Mouse (Mus musculus) skeletal muscle tissue, adult 2 months (tissue): Measurements from ENCODE around the gene Adam15.
A peak's percentile ranks its signal among the peaks of the same experiment; 100 is the strongest.

ENCODE experiments used
- DNase-seq: peaks from one replicate; pipeline ENCODE4 v3.0.0-alpha.2; 2012; ENCODE audit warnings: low read depth, low spot score

The Adam15 gene

DNA sequence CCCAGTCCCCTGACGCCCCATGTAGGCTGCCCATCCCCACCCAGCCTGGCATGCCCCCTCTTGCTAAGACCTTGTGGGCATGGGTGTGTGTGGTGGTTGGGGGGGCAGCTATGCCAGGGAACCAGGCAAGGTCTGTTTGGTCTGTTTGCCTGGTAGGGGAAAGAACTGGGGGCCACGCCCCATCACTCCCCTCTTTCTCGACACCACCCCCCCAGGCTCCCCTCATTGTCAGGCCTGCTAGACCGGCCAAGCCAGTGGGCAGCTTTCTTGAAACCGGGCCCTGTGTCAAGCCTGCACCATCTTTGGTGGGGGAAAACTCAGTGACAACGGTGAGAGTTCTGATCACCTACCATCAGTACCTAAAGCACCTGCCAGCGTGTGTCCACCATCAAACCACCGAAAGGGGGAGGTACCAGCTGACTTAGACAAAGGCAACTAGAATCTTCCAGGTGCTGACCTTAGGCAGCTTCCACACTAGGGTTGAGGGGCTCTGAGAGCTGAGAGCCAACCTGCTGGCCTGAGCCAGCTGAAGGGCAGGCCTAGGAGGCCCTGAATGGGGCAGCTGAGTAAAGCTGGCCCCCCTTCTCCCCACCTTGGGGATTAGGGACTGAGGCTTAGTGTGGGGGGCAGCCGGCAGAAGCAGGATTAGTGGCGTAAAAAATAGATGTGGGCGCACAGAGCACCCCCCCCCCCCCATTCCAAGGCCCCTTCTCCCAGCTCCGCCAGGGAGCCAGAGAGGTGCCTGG is 34.7 kb upstream of the Adam15 start:
- DNase-seq = no peak

DNA sequence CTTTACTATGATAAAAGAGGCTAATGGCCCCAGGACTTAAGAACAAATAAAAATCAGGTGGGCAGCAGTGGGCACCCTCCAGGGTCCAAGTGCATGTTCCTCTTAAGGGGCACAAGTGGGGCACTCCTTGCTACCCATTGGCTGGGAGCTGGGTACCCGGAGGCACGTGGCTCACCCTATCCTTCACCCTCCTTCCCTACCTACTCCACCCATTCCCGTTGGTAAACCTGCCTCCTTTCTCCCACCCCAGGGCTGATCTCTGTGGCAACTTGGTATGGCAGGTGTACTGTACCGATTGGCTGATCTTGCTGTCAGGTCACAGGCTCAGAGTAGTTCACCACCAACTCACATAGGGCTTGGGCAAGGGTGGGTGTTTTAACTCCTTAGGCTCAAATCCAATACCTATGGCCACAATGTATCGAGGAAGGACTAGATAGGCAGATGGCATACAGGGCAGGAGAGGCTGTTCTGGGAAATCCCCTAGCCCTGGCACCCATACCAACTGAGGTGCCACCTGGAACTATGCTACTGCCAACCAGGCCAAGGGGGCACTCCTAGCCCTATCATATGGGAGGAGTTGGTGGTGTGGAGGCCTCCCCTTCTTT is 34.0 kb upstream of the Adam15 start:
- no peak for DNase-seq

DNA sequence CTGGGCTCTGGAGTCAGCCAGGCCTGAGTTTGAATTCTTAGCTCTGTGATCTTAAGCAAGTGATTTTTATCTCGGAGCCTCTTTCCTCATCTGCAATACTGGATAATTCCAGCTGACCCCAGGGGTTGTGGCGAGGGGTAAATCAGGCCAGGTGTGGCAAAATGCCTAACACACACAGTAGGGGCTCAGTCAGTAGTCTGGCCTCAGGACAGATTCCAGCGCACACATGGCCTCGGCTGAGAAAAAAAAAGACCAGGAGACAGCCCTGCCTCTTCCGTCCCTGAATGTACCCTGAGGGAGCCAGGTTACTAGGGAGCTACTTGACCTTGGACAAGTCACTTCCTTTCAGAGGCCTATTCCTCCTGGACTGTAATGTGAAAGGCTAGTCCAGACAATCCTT is 33.2 kb upstream of the Adam15 start:
- DNase-seq = no peak

- DNase-seq = no peak
Observed at GRCm38 (mm10) chr3:89382033-89382882, 32.5 kb upstream of the Adam15 start.

- no peak for DNase-seq
Observed at GRCm38 (mm10) chr3:89381233-89381632, 31.4 kb upstream of the Adam15 start.

- DNase-seq = no peak
Observed at GRCm38 (mm10) chr3:89380711-89381110, 30.9 kb upstream of the Adam15 start.

- DNase-seq = no peak
Observed at GRCm38 (mm10) chr3:89380291-89380690, 30.5 kb upstream of the Adam15 start.

- DNase-seq = no peak
Observed at GRCm38 (mm10) chr3:89379388-89380131, 29.8 kb upstream of the Adam15 start.

- DNase-seq = peak; percentile 79
Observed at GRCm38 (mm10) chr3:89378394-89379067, 28.7 kb upstream of the Adam15 start.

GRCm38 (mm10) chr3:89377831-89378230 is 28.0 kb upstream of the Adam15 start:
- no peak for DNase-seq

GRCm38 (mm10) chr3:89373581-89374231 is 23.9 kb upstream of the Adam15 start:
- DNase-seq = no peak

DNA sequence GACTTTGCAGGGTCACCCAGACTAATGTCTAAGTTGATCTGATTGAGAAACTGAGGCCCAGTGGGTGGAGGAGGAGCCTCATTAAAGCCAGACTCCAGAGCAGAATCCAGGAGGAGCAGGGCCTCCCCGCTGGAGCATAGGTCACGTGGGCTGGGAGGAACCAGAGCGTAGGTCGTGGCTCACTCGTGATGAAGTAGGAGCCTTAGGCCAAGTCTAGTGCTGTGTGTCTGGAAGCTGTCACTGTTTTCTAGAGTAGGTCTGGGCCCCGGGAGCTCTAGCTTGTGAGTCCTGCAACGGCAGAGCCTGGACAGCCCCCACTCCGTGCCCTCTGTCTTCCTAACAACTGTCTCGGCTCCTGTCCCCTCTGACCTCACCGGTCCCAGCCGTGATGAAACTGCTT is 17.5 kb upstream of the Adam15 start:
- no peak for DNase-seq

DNA sequence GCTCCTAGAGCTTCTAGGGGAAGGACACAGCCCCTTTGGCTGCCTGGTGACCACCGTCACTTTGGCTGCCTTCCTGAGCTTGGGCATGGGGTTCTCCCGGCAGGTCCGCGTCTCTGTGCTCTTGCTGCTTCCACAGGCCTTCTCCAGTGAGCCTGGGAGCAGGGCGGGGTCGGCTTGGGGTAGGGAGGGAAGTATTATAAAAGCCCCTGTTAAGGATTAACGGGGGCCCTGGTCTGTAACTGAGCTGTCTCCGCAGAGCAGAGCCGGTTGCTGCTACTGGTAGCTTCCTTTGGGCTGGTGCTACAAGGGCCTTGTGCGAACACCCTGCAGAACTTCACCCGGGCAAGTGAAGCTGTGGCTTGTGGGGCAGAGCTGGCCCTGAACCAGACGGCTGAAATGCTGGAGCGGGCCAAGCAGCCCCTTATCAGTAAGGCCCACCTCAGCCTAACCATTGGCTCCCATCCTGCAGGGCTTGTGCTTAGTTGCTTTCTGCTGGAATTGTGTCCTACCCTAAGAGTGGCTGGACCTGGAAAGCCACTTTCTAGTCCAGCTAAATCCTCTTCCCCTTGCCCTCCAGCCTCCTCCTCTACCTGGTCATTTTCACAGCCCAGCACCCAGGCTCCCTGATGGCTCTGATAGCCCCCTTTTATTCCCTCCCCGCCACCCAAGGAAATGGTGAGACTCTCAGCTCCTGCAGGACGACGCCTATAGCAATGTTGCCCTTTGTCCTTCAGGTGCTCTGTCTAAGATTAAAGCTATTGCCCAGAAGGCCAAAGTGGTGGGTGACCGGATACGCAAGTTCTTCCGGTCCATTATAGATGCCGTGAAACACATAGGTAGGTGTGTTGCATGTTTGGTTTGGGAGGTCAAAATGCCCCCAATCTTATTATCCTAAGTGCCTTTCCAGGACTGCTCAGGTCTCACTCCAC is 16.0 kb upstream of the Adam15 start:
- no peak for DNase-seq

DNA sequence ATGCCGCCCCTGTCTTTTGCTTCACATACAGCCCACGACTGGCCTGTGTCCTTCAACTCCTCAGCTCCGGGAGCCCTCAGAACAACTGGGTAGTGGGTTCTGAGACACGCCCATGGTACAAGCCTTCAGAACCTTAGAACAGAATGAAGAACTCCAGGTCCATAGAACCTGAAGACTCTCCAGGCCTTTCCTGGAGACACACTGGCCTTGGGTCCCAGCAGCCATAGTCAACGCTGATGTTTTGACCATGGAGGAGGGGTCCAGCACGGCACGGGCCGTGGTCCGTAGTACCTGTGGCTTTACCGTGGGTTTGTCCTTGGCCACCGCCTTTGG is 15.3 kb upstream of the Adam15 start, which contains the start of gene Dcst1:
Gene Dcst1, minus strand, starts transcription at position 101 of the 333 bp plus-strand sequence.
- no peak for DNase-seq

DNA sequence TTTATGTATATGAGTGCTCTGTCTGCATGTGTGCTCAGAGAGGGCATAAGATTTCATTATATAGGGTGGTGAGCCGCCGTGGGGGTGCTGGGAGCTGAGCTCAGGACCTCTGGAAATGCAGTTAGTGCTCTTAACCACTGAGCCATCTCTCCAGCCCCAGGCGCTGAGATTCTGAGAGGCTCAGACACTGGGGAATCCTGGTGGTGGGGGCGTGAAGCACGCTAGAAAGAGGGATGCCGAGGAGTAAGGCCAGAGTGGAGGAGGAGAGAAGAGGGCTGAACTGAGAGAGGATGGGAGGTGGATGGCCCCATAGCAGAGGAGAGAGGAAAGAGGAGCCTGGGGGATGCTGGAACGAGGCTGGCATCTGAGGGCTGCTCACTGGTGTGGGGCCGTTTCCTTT is 14.8 kb upstream of the Adam15 start:
- no peak for DNase-seq

- no peak for DNase-seq
Observed at GRCm38 (mm10) chr3:89361675-89362074, 11.9 kb upstream of the Adam15 start, which contains the start of gene Dcst2. Gene Dcst2, plus strand, starts transcription at chr3:89361975.

DNA sequence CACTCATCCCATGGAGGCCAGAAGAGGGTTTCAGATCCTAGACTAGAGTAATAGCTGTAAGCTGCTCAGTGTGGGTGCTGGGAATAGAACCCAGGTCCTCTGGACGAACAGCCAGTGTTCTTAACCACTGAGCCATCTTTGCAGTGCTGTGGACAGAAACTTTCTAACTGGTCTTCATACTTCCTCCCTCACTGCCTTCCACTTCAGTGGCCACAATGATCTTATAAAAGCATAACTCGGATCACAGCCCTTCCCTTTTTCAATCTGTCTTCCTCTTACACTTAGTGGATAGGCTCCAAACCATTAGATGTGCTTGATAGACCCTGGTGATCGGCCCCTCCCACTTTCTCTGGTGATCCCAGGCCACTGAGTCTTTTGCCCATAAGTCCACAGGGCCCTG is 10.4 kb upstream of the Adam15 start:
- no peak for DNase-seq

DNA sequence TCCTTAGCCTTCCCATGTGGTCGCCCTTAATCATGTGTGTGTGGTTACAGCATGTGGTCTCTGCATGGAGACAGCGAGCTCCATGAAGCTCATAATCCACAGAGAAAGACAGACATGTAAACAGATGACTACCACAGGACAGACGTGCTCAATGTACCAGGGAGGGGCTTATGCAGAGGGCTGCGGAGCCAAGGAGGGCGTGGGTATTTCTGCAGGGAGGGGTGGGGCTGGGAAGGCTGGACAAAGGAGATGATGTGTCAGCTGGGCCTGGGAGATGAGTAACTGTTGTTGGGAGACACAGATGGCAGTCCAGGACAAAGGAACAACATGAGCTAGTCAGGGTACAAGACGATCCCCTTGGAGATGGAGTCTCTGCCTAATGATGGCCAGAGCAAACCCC is 9.8 kb upstream of the Adam15 start:
- peak; percentile 58 for DNase-seq

GRCm38 (mm10) chr3:89356029-89356428 is 6.2 kb upstream of the Adam15 start:
- no peak for DNase-seq

DNA sequence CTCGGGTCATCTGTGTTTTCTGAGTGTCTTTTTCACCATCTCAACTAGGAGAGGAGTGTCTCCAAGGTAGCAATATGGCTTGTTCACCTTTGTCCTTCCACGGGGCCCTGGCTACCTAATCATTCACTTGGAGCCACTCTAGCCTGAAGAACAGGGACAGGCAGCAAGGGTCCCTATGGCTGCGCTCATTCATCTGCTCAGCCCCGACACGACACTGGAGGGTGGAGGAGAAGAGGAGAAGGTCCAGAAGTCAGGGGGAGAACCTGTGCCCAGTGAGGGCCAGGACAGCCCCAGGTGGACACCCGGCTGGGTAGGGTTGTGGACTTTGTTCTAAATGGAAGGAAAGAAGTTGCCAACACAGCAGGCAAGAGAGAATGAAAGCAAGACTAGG is 5.7 kb upstream of the Adam15 start:
- DNase-seq = no peak
